Mouse (Mus musculus) E14TG2a.4 (cell line): ENCODE results near the gene Pigg.

Experiments used
- CTCF ChIP-seq: conservative IDR thresholded peaks from 2 replicates; pipeline ENCODE4 v1.5.1; 2014; ENCODE audit warnings: low read length
- NANOG ChIP-seq: IDR thresholded peaks from 2 replicates; pipeline ENCODE4 v1.6.1; 2014; ENCODE audit warnings: borderline replicate concordance, low read length, mixed read lengths
- POU5F1 ChIP-seq: IDR thresholded peaks from 2 replicates; pipeline ENCODE4 v1.6.1; 2014; ENCODE audit warnings: low read length, borderline replicate concordance

DNA sequence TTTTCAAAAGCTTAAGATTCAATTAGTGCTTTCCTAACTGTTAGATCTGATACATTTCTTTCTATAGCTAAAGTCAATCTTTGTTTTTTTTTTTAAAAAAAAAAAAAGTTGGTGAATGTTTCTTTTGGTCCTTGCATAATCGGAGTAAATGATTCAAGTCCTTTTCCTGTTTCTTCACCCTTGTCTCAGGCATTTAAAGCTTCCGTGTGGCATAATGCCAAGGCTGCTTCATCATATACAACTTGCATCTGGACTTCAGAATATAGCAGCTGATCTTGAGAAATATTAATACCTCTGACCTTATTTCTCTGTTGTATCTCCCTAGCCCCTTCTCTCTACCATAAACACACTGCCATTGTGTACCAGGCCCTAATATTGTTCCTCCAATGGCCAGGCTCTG lies 25.5 kb upstream of the Pigg start:
- TF ChIP-seq CTCF (no peak), NANOG (no peak), POU5F1 (no peak)
